Mouse (Mus musculus) ES-E14 (cell line): ENCODE results near the gene Zfp93.

Source experiments
- CHD2 ChIP-seq: IDR thresholded peaks from 2 replicates; pipeline ENCODE4 v1.6.1; 2014; ENCODE audit warnings: mild to moderate bottlenecking, low read depth, low read length, inconsistent platforms
- ZC3H11A ChIP-seq: IDR thresholded peaks from 2 replicates; pipeline ENCODE4 v1.6.1; 2012; ENCODE audit warnings: low read depth, mild to moderate bottlenecking, inconsistent platforms, low read length, borderline replicate concordance
- ZNF384 ChIP-seq: IDR thresholded peaks from 2 replicates; pipeline ENCODE4 v1.6.1; 2012; ENCODE audit warnings: low read depth, low read length, inconsistent platforms

- no peak for TF ChIP-seq ZC3H11A
- no peak for TF ChIP-seq CHD2
- TF ChIP-seq ZNF384 = no peak
Measured at GRCm38 (mm10) chr7:24325675-24326128, 55.5 kb downstream of the Zfp93 start.
